Mouse (Mus musculus) liver, embryonic 11.5 days (tissue): ENCODE measurements at regions not wholly inside any gene's neighbourhood (a gene's known extent, or its start where the extent isn't known, plus 50 kb on each side); places are given as distances from the start of the nearest gene placed in this dataset.

Source experiments
- ATAC-seq: fragments of 200-750 bp; cut with Nextera tagmentation; replicated peaks from 2 replicates; pipeline ENCODE4 v1.8.0; 2017; ENCODE audit warnings: moderate number of reproducible peaks, mild to moderate bottlenecking, moderate TSS enrichment, moderate library complexity; ENCODE audit not compliant: low FRiP score
- DNase-seq: peaks from one replicate; pipeline ENCODE4 v3.0.0-alpha.2; 2017; ENCODE audit warnings: low spot score
- H3K27ac ChIP-seq: fragments of 300-500 bp; sonication (generic); 2 replicates; pipeline ENCODE4 v1.5.1; 2014; ENCODE audit warnings: mild to moderate bottlenecking, low read depth, low read length, control low read depth
- H3K27me3 ChIP-seq: fragments of 300-500 bp; sonication (generic); replicated peaks from 2 replicates; pipeline ENCODE4 v1.6.1; 2014; ENCODE audit warnings: low read length, mixed read lengths; ENCODE audit not compliant: control insufficient read depth, insufficient read depth
- H3K36me3 ChIP-seq: fragments of 300-500 bp; sonication (generic); 2 replicates; pipeline ENCODE4 v1.6.1; 2014; ENCODE audit warnings: mild to moderate bottlenecking, low read length, moderate library complexity, mixed read lengths; ENCODE audit not compliant: control insufficient read depth, insufficient read depth
- H3K4me1 ChIP-seq: fragments of 300-500 bp; sonication (generic); replicated peaks from 2 replicates; pipeline ENCODE4 v1.6.1; 2014; ENCODE audit warnings: low read length, mixed read lengths; ENCODE audit not compliant: control insufficient read depth, insufficient read depth
- H3K4me2 ChIP-seq: fragments of 300-500 bp; sonication (generic); 2 replicates; pipeline ENCODE4 v1.6.1; 2014; ENCODE audit warnings: mild to moderate bottlenecking, control low read depth, moderate library complexity
- H3K4me3 ChIP-seq: fragments of 300-500 bp; sonication (generic); 2 replicates; pipeline ENCODE4 v1.5.1; 2014; ENCODE audit warnings: low read depth, low read length, control low read depth
- H3K9ac ChIP-seq: fragments of 300-500 bp; sonication (generic); 2 replicates; pipeline ENCODE4 v1.6.1; 2014; ENCODE audit warnings: low read depth, low read length, control low read depth
- H3K9me3 ChIP-seq: fragments of 300-500 bp; sonication (generic); 2 replicates; pipeline ENCODE4 v1.6.1; 2016; ENCODE audit warnings: low read length, inconsistent platforms, mixed read lengths; ENCODE audit not compliant: control insufficient read depth
- WGBS: fragments of 180-500 bp; shearing (Covaris S2); extraction: QIAGEN DNeasy Blood & Tissue Kit; methylation state at CpG from one replicate; pipeline ENCODE4 v1.1.7; 2014; 5-methylcytosine and 5-hydroxymethylcytosine counted together

- Histone ChIP-seq H3K9me3 (no peaks in the 10 kb centered on the region), H3K4me3 (no peak overlapping the region), H3K27me3 (no peaks in the 10 kb centered on the region), H3K4me2 (no peak overlapping the region), H3K4me1 (no peaks in the 10 kb centered on the region), H3K36me3 (no peaks in the 10 kb centered on the region), H3K27ac (no peak overlapping the region), H3K9ac (no peak overlapping the region)
- no peak for DNase-seq
- WGBS = 48% methylated on average over 7 of the region's 7 CpGs
- 0 out of 2 replicates have a peak, but pooled peaks have one; percentile 15 for ATAC-seq
Observed at GRCm38 (mm10) chr9:47288587-47289199, 241.3 kb upstream of the Cadm1 start.

GRCm38 (mm10) chr9:47300633-47301032 is 229.3 kb upstream of the Cadm1 start:
- 0 out of 2 replicates have a peak, but pooled peaks cover 3% of the 10 kb centered on the region for H3K27me3 ChIP-seq
- H3K9me3 ChIP-seq = no peaks in the 10 kb centered on the region
- ATAC-seq = no peak
- H3K9ac ChIP-seq = no peak overlapping the region
- no peaks in the 10 kb centered on the region for H3K4me1 ChIP-seq
- no peak overlapping the region for H3K4me3 ChIP-seq
- no peak overlapping the region for H3K27ac ChIP-seq
- H3K36me3 ChIP-seq = no peaks in the 10 kb centered on the region
- H3K4me2 ChIP-seq = no peak overlapping the region
- 35% methylated on average over 1 of the region's 1 CpGs for WGBS
- DNase-seq = no peak

GRCm38 (mm10) chr9:47307125-47307751 is 222.7 kb upstream of the Cadm1 start:
- H3K36me3 ChIP-seq = no peaks in the 10 kb centered on the region
- WGBS = 82% methylated on average over 7 of the region's 7 CpGs

GRCm38 (mm10) chr9:47307752-47308500 is 222.0 kb upstream of the Cadm1 start:
- WGBS = 65% methylated on average over 17 of the region's 17 CpGs
- Histone ChIP-seq H3K4me1 (no peaks in the 10 kb centered on the region), H3K9me3 (no peaks in the 10 kb centered on the region), H3K4me3 (no peak overlapping the region), H3K4me2 (no peak overlapping the region), H3K27me3 (no peaks in the 10 kb centered on the region), H3K27ac (no peak overlapping the region), H3K36me3 (no peaks in the 10 kb centered on the region), H3K9ac (no peak overlapping the region)
- no peak for DNase-seq
- ATAC-seq = no peak

More at GRCm38 (mm10) chr9:47307125-47307751, 222.7 kb upstream of the Cadm1 start:
- no peak overlapping the region for H3K4me3 ChIP-seq
- H3K4me1 ChIP-seq = no peaks in the 10 kb centered on the region
- no peak overlapping the region for H3K4me2 ChIP-seq
- H3K9ac ChIP-seq = no peak overlapping the region
- no peaks in the 10 kb centered on the region for H3K9me3 ChIP-seq
- no peak for DNase-seq
- no peak for ATAC-seq
- no peaks in the 10 kb centered on the region for H3K27me3 ChIP-seq
- no peak overlapping the region for H3K27ac ChIP-seq

GRCm38 (mm10) chr9:47313433-47313832 is 216.5 kb upstream of the Cadm1 start:
- DNase-seq (no peak), ATAC-seq (no peak)
- WGBS = 78% methylated on average over 4 of the region's 4 CpGs

GRCm38 (mm10) chr9:47314236-47314635 is 215.7 kb upstream of the Cadm1 start:
- Histone ChIP-seq H3K4me2 (no peak overlapping the region), H3K36me3 (no peaks in the 10 kb centered on the region), H3K4me3 (no peak overlapping the region), H3K27ac (no peak overlapping the region), H3K9ac (no peak overlapping the region), H3K4me1 (no peaks in the 10 kb centered on the region), H3K9me3 (no peaks in the 10 kb centered on the region), H3K27me3 (no peaks in the 10 kb centered on the region)
- 95% methylated on average over 1 of the region's 1 CpGs for WGBS
- DNase-seq (no peak), ATAC-seq (no peak)

More at GRCm38 (mm10) chr9:47313433-47313832, 216.5 kb upstream of the Cadm1 start:
- H3K4me2 ChIP-seq = no peak overlapping the region
- H3K4me1 ChIP-seq = no peaks in the 10 kb centered on the region
- H3K9ac ChIP-seq = no peak overlapping the region
- no peaks in the 10 kb centered on the region for H3K27me3 ChIP-seq
- no peak overlapping the region for H3K27ac ChIP-seq
- no peaks in the 10 kb centered on the region for H3K9me3 ChIP-seq
- no peaks in the 10 kb centered on the region for H3K36me3 ChIP-seq
- H3K4me3 ChIP-seq = no peak overlapping the region

GRCm38 (mm10) chr9:47320345-47320744 is 209.6 kb upstream of the Cadm1 start:
- no peaks in the 10 kb centered on the region for H3K36me3 ChIP-seq
- H3K27me3 ChIP-seq = no peaks in the 10 kb centered on the region
- ATAC-seq (no peak), DNase-seq (no peak)
- H3K4me3 ChIP-seq = no peak overlapping the region
- H3K4me2 ChIP-seq = no peak overlapping the region
- no peak overlapping the region for H3K27ac ChIP-seq
- no peaks in the 10 kb centered on the region for H3K9me3 ChIP-seq
- H3K4me1 ChIP-seq = no peaks in the 10 kb centered on the region
- WGBS = 80% methylated on average over 1 of the region's 1 CpGs
- no peak overlapping the region for H3K9ac ChIP-seq

- H3K9me3 ChIP-seq = no peaks in the 10 kb centered on the region
- WGBS = 74% methylated on average over 10 of the region's 10 CpGs
- peak overlapping the region; percentile 41; the same call in 1 of the 2 replicates for H3K27ac ChIP-seq
- no peak overlapping the region for H3K9ac ChIP-seq
- no peaks in the 10 kb centered on the region for H3K36me3 ChIP-seq
- H3K27me3 ChIP-seq = no peaks in the 10 kb centered on the region
- no peak for DNase-seq
- no peaks in the 10 kb centered on the region for H3K4me1 ChIP-seq
- no peak overlapping the region for H3K4me2 ChIP-seq
- no peak overlapping the region for H3K4me3 ChIP-seq
- ATAC-seq = peak; percentile 41; the same call in 1 of the 2 replicates
Observed at GRCm38 (mm10) chr9:47321106-47321789, 208.7 kb upstream of the Cadm1 start.
